Mouse (Mus musculus): ENCODE measurements at regions not wholly inside any gene's neighbourhood (a gene's known extent, or its start where the extent isn't known, plus 50 kb on each side); places are given as distances from the start of the nearest gene placed in this dataset.
A peak's percentile ranks its signal among the peaks of the same experiment; 100 is the strongest.

DNA sequence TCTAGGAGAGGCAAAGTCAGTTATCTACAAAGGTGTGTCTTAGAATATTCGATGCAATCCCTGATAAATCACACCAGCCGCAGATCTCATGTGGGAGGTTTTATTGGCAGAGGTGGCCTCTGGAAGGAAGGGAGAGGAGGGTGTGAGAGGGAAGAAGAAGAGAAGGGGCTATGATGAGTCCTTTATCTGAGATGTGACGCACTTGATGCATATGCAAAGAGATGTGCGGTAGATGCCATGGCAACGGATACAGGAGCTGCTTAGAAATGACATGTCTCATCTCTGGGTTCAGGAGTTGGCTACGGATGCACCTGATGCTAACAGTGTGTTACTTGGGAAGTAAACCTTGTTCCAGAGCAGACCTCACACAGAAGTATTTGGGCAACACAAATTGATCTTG lies 718.6 kb upstream of the Gm21961 start:
- intact Hi-C loops (cut with DNase I), result no loop called here
- DNase-seq, result no peak

DNA sequence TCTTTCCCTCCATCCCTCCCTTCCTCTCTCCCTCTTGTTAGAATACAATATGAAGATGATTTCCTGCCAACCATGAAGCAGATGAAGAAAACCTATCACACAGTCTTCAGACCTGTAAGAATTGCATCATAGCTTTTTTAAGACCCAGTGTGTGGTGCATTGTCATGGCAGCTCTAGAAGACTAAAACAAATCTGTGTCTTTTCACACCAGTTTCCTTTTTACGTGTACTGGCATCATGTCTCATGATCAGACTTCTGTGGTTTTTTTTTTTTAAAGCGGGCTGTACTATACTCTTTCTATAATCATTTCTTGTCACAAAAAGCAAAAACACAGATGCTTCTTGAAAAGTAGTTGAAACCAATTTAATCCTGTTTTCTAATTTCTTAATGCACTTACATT lies 716.6 kb upstream of the Gm21961 start:
- DNase-seq, result no peak
- intact Hi-C loops (cut with DNase I), result no loop called here

DNA sequence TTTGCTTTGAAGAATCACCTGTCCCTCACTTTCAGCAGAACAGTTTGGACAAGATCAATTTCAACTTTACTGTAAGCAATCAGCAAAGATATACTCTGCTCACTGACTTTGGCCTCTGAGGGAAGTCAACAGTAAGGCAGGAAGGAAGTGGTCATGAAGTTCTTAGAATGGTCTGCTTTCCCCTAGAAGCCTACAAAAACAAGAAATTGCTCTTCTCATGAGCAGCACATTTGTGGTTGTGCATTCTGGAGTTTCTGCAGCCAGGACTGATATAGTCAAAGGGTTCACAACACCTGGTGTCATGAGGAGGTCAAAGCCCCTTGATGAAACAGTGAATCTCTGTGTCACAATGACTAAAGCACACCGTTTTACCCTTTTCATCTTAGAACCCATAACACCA lies 712.4 kb upstream of the Gm21961 start:
- DNase-seq, result no peak
- intact Hi-C loops (cut with DNase I), result no loop called here

DNA sequence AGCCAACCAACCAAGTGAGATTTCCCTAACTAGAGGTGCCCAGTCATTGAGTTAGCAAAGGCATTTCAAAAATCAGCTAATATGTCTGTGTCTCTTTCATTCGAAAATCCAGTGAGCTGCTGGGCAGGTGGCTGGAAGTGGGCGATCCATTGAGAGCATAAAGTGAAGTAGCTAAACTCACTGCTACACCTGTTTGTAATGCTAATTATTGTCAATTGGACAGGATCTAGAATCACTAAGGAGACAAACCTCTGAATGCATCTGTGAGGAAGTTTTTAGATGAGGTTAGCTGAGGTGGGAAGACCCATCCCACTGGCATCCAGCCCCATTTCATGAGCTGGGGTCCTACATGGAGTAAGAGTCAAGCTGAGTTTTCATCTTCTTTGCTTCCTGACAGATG lies 711.6 kb upstream of the Gm21961 start:
- intact Hi-C loops (cut with DNase I), result no loop called here
- no peak for DNase-seq

DNA sequence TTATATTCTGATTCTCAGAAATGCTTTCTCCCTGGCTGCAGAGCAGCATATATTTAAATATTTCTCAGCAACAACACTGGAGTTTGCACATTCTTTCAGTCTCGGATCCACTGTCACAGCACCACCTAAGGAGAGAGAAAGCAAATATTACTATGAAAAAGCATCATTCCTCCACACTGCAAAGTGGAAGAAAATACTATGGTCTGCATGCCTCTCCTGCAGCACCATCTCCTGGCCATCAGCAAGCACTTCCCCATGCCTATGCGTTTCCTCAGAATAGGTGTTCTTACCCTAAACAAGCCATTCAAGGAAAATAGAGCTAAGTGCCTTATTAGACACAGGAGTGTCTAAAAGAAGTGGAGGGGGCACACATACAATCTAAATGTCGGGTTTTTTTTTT lies 688.9 kb upstream of the Gm21961 start:
- DNase-seq, result peak; percentile 16
- intact Hi-C loops (cut with DNase I), result loop anchor here (2.0 to 5.0 kb wide), 3 partner anchors 941 to 1017 kb away; no protein-coding TSS in a partner anchor

DNA sequence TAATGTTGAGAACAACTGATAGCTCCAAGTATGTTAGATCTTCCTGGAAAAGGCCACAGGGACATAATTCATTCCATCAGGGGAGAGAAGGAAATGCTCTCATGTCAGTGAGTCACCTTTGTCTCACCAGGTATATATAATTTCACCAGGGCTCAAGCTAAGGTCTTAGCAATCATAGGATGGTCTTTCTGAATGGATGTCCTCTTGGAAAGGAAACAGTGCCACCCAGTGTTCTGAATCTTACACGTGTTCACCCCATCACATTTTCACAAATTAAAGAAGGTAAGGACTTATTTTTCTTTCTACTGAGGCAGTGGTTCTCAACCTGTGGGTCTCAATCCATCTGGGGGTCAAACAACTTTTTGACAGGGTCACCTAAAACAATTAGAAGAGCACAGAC lies 686.8 kb upstream of the Gm21961 start:
- intact Hi-C loops (cut with DNase I), result loop anchor here (2.0 to 5.0 kb wide), 3 partner anchors 783 to 994 kb away; no protein-coding TSS in a partner anchor
- DNase-seq, result no peak

DNA sequence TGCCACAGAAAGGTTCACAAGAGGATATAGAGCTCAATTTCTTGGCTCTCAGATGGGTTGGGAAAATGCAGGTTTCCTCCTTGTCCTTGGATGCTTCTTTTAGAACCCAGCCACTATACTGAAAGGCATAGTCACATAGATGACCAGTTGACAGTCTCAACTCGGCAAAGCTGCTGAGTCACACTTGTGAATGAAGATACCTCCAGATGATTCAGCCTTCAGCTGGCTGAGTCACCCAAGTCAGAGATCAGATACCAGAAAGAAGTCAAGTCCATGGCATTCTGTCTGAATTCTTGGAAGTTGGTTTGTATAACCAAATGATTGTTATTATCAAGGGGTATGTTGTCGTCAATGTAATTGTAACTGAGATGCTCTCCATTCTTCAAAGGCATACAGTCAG lies 683.9 kb upstream of the Gm21961 start:
- intact Hi-C loops (cut with DNase I), result no loop called here
- DNase-seq, result no peak
